Mouse (Mus musculus) frontal cortex, adult 2 months (tissue): Measurements from ENCODE around the gene Med20. TPM values are rescaled to one million over a fixed set of nuclear protein-coding genes. Genes with fewer than 3 reads are reported as not detected.
A peak's percentile ranks its signal among the peaks of the same experiment; 100 is the strongest.

Experiments
- DNase-seq, 2 experiments: peaks; one replicate each; pipeline ENCODE4 v3.0.0; 2022; ENCODE audit warnings: low spot score in 1 of 2; ENCODE audit errors: extremely low spot score in 1 of 2
- polyA plus RNA-seq: library from polyadenylated mRNA; depleted of rRNA; stranded (reverse); fragments of >200 nt; gene quantifications from 2 replicates; pipeline ENCODE4 v1.2.3, GENCODE M21; 2012; rRNA removed

The Med20 gene
- polyA plus RNA-seq = 33.2 and 34.6 TPM in 2 replicates

DNA sequence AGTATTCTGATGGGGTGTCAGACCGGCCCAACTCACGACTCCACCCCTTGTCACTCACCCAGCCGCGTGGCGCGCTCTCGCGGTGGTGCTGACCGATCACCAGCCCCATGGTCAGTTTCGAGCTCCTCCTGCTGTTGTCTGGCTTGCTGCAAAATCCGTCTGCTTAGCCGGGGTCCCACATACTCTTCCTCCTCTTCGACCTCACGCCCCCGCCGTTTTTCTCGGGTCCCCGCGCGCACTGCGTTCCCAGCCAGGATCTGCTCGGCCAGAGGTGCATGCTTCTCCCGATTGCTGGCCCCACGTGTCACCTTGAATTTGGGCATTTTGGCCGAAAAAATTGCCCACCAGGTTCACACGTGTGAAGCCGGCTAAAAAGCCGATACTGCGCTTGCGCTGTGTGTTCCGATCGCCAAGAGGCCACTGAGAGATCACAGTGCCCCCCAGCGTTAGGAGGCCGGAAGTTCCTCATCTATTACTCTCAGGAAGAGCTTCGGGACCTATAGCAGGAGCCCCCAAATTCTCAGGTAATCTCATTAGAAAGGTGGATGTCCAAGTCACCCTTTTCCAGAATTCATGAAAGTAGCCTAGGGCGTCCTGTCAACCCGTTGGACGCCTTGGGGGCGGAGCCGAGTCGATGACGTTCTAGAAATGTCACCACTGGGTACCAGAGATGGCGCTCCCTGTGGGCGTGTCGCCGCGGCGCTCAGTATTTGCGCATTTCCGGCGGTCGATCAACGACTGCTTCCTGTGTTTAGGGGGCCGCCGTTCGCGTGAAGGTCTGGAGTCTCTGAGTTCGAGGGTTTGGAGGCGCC, at the start of gene Med20, which contains the start of the genes Bysl and Gm20517:
Med20 (plus strand) TSS at position 734 of the 812 bp plus-strand sequence.
Bysl (minus strand) TSS at position 644 of the 812 bp plus-strand sequence.
Gm20517 (plus strand) TSS at position 741 of the 812 bp plus-strand sequence.
- DNase-seq = peak; percentile 93 to 98

GRCm38 (mm10) chr17:47562875-47563274, 48.5 kb upstream of the Med20 start:
- no peak for DNase-seq

GRCm38 (mm10) chr17:47564612-47565011, 46.8 kb upstream of the Med20 start:
- DNase-seq = no peak

- DNase-seq = no peak
Measured at GRCm38 (mm10) chr17:47566133-47566532, 45.2 kb upstream of the Med20 start.

- DNase-seq = no peak
Measured at GRCm38 (mm10) chr17:47567271-47567670, 44.1 kb upstream of the Med20 start.

DNA sequence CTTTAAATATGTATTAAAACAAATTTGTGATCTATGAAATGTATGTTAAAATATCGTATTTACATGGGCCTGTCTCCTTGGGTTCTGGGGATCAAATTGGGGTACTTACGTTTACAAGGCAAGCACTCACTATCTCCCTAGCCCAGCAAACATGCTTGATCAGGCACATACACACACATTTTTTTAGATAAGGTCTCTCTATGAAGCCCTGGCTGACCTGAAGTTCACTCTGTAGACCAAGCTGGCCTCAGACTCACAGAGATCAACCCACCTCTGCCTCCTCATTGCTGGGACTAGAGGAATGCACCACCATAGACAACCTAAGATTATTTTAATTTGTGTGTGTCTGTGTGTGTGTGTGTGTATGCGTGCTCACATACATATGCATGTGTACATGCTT, 43.0 kb upstream of the Med20 start:
- DNase-seq = no peak

DNA sequence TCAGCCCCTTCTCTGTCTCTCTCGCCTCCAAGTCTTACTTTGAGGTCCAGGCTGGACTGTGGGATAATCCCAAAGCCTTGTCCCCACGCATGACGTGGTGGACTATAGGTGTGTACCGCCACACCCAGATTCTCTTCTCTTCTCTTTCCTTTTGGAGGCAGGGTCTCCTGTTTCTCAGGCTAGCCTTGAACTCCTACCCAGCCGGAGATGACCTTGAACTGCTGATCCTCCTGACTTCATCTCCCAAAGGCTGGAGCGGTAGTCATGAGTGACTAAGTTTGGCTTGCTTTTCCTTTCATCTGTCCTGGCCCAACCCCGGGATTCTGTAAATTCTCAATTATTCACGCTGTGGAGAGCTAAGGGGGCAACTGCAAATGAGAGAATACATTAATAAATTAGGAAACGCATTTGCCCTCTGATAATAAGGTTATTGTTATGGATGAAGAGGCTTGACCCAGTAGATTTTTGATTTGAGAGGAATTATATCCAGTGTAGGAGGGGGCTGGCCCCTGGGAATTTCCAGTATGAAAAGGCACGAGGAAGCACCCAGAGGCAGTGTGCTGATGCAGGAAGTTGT, 42.3 kb upstream of the Med20 start:
- no peak for DNase-seq

- DNase-seq = no peak
Measured at GRCm38 (mm10) chr17:47571621-47572020, 39.8 kb upstream of the Med20 start.

DNA sequence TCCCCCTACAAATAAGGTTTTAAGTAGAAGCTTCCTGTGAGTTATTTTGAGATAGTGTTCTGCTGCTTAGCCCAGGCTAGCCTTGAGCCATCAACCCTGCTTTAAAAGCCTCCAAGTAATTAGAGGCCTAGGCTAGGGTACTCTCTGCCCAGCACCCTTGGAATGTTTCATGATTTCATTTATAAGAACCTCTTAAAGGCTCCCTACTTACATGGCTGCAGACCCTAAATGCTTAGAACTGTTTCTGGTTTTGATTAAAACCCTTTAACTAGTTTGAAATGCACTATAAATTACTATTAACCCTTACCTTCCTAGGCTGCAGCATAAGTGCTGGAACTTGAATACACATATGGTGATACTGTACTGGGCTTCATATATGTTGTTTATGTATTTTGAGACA, 38.9 kb upstream of the Med20 start:
- DNase-seq = no peak

- no peak for DNase-seq
Measured at GRCm38 (mm10) chr17:47574028-47574427, 37.4 kb upstream of the Med20 start.

DNA sequence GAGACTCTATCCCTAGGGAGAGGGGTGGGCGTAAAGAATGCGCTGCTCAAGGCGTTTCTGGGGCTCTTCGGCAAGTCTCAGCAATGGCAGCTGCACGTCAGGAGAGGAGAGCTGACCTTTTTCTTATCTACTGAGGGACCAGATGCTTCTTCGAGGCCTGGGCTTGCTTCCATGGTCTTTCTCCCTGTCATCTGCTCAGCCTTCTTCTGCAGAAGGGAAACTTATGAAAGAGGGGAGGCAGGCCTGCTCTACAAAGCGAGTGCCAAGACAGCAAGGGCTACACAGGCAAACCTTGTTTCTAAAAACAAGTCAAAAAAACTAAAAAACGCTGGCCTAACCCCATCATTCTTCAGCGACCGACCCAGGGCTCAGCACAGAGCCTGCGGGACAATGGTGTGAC, 36.6 kb upstream of the Med20 start:
- DNase-seq = no peak

DNA sequence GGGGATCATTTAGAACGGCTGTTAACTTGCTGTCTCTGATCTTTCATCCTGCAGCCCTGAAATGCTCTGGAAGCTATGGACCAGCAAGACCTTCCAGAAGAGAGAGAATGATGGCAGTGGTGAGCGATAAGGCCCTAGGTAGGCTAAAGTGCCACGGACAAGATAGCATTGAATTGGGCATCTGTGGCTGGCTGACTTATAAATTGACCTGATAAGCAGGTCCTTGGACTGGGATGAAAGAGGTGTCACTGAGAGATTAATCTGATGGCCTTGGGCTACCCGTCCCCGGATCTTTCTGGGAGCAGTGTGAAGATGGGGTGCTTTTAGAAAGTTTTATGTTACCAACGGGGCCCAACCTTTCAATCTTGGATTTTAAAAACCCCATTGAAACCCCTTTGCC, 32.7 kb upstream of the Med20 start:
- DNase-seq = no peak

- DNase-seq = no peak
Measured at GRCm38 (mm10) chr17:47580962-47581361, 30.4 kb upstream of the Med20 start.

GRCm38 (mm10) chr17:47588517-47588916, 22.9 kb upstream of the Med20 start:
- DNase-seq = no peak

DNA sequence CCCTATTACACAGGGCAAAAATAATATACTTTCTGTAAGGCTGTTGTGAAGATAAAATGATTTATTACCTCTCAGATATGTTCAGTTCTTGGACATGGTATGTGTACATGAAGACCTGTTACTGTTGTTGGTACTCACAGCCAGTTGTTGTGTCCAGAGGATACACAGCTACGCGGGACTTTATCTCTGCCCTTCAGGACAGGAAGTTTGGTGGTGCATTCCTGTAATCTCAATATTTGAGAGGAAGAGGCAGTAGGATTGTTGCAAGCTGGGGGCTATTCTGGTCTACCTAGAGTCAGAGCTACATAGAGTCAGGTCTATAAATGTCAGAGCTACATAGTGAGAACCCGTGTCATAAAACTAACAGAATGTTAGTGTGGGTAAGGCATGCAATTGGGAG, 20.3 kb upstream of the Med20 start:
- no peak for DNase-seq

GRCm38 (mm10) chr17:47593215-47593853, 18.0 kb upstream of the Med20 start:
- DNase-seq = peak; percentile 62 to 91

DNA sequence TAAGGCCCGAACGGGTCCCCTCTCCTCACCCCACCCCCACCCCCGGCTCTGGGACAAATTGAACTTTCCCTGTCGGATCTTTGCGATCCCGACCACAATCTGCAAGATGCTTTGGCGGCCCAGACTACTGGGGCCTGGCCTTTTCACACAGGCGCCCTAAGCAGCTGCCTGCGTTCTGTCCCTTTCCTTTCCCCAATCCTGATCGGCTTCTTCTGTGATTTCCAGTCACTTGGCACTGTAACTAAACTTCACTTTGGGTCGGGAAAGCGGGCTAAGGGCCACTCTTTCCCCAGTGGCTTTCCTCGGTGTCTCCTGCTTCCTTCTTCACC, 17.6 kb upstream of the Med20 start:
- no peak for DNase-seq

DNA sequence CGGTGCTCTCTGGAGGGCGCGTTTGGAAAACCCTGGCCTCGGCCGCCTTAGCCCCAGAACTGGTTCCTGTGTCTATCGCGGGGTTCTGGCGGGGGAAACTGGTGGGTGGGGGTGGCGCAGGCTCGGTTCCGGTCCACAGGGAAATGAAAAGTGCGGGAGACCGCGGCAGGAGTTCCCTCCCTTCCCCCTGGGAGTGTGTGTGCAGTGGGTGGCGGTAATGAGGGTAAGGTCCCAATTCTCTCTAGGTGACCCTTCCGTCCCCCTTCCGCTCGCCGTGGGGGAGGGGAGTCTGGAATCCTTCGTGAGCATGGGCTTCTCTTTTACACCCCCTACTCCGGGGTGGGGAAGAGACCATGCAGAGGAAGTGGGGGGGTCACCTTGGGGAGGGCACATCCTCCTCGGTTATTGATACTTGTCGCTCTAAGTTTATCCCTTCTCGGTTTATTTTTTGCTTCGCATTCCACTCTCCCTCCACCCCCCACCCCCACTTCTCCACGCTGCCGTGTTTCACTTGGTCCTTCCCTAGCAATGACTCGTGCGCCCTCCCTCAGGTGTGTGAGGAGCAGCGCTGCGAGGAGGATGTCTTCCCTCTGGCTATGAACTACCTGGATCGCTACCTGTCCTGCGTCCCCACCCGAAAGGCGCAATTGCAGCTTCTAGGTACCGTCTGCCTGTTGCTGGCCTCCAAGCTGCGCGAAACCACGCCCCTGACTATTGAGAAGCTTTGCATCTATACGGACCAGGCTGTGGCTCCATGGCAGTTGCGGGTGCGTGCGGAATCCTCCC, 17.0 kb upstream of the Med20 start:
- peak in 1 of 2 experiments; percentile 26 for DNase-seq

DNA sequence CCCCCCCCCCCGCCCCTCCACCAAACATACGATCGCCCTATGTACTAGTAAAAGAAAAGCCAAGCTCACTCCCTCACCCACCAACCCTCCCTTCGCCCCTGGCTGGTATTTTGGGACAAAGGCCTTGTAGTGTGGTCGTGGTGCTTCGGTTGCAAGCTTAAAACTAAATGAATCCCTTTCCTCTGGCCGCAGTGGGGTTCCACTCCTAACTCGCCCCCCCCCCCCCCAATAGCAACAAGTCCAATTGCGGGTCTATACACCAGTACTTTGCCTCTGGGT, 16.5 kb upstream of the Med20 start:
- DNase-seq = no peak

DNA sequence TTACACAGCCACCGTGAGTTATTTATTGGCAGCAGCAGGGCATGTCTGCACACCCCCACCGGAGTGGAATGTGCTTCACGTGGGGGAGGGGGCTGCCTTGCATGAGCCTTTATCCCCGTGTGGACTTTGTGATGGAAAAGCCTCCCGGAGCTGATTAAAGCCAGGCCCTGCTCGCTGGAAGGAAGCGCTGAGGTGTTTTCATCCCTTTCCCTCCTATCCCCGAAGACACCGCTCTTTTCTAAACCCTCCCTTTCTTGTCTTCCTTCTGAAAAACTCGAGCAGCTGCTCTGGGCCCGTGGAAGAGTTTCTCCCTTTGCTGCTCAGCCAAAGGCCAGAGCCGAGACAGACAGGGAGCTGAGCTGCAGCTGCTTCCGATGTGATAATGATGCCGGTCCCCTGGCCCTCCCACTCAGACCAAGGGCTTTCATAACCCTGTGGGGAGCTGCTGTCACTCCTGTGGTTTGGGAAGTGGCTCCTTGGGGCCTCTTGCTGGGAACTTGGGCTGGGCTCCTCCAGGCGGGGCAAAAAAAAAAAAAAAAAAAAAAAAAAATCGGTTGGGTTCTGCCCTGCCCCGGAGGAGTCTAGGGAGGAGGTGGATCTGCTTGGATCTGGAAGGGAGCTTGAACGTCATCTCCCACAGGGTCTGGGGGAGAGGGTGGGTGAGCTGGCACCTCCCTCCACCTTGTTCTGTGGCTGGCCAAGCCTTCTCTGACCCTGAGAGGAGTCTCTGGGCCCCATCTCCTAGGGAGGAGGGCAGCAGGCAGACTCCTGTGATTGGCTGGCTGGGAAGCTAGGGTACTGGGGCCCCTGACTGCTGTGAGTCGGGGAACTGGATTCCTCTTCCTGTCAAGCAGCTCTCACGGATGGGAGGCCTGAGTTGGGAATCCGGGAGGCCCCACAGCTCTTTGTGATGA, 15.9 kb upstream of the Med20 start:
- DNase-seq = no peak
